Mouse (Mus musculus): ENCODE data around the gene Atp8a2.

GRCm38 (mm10) chr14:59966981-59967380 is 230.0 kb downstream of the Atp8a2 start:
- TF ChIP-seq CTCF (IDR thresholded peaks at IDR 0.05) (no peak), POLR2A (IDR thresholded peaks at IDR 0.05; ENCODE audit: insufficient read depth, low read depth, low read length) (no peak)
